Mouse (Mus musculus): ENCODE results near the gene Psg17. TPM values are rescaled to one million over a fixed set of nuclear protein-coding genes. Genes with fewer than 3 reads are reported as not detected.
"Not testable (repeated sequence)": the region's sequence is repeated elsewhere in the genome, so short reads cannot be mapped to it uniquely, and the experiment has no call there.

Psg17 gene
- polyA plus RNA-seq, 1 experiment: 0.09 TPM

DNA sequence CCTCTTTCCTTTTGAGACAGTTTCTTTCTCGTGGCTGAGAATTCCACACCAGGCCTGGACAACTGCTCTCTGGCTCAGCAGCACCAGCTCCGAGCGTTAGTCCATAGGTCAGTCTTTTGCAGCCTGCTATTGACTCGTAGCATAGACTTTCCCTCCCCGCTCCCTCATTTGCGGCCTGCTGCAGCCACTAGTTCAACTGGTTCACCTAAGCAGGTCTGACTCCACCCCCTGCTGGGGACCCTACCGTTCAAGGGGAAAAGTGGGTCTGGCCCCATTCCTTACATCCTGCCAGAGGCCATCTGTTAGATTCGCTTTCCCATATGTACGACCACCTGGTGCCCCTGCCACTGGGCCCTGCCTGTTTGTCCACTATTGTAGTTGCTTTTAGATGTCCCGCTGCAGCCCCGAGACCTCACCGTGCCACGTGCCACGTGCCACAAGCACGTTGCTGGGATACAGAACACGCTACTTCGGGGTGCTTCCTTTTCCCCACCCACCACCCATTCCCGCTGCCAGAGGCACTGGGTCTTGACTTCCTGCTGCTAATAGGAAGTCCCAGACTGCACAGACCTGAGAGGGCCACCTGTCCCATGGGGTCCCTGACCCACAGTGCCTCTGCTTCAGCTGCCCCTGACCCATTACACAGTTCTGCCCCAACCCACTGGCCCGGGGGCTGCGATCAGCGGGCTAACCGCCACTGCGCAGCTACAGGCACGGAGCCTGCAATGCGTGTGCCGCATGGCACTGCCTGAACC is 6.6 kb upstream of the Psg17 start:
- no peak for DNase-seq
- H3K27me3 ChIP-seq (ENCODE audit: control insufficient read depth, insufficient read depth, low read length): no peaks in the 10 kb centered on the region
- no peaks in the 10 kb centered on the region for H3K36me3 ChIP-seq (ENCODE audit: control insufficient read depth, insufficient read depth, low read length)
- TF ChIP-seq CTCF (IDR thresholded peaks at IDR 0.05; ENCODE audit: borderline replicate concordance, control insufficient read depth, extremely low read depth, insufficient read depth, low read length, poor library complexity) (no peak), POLR2A (IDR thresholded peaks at IDR 0.05; ENCODE audit: control insufficient read depth, extremely low read depth, insufficient read depth, low read length, poor library complexity) (no peak)
- no peak overlapping the region for H3K27ac ChIP-seq (ENCODE audit: control insufficient read depth, insufficient read depth, low read length)
- no peaks in the 10 kb centered on the region for H3K4me1 ChIP-seq (replicated peaks; ENCODE audit: control insufficient read depth, insufficient read depth, low read length)
- no peak overlapping the region for H3K4me3 ChIP-seq (ENCODE audit: control insufficient read depth, insufficient read depth, low read length)
- WGBS: 78% methylated on average over 26 of the region's 26 CpGs

GRCm38 (mm10) chr7:18818301-18818700 is 3.1 kb downstream of the Psg17 start:
- no peaks in the 10 kb centered on the region for H3K4me1 ChIP-seq (replicated peaks; ENCODE audit: control insufficient read depth, insufficient read depth, low read length)
- TF ChIP-seq POLR2A (IDR thresholded peaks at IDR 0.05; ENCODE audit: control insufficient read depth, extremely low read depth, insufficient read depth, low read length, poor library complexity) (no peak), CTCF (IDR thresholded peaks at IDR 0.05; ENCODE audit: borderline replicate concordance, control insufficient read depth, extremely low read depth, insufficient read depth, low read length, poor library complexity) (no peak)
- WGBS: 91% methylated on average over 9 of the region's 9 CpGs
- no peaks in the 10 kb centered on the region for H3K27me3 ChIP-seq (ENCODE audit: control insufficient read depth, insufficient read depth, low read length)
- no peaks in the 10 kb centered on the region for H3K36me3 ChIP-seq (ENCODE audit: control insufficient read depth, insufficient read depth, low read length)
- no peak overlapping the region for H3K27ac ChIP-seq (ENCODE audit: control insufficient read depth, insufficient read depth, low read length)
- DNase-seq: no peak
- H3K4me3 ChIP-seq (ENCODE audit: control insufficient read depth, insufficient read depth, low read length): no peak overlapping the region

GRCm38 (mm10) chr7:18803526-18803925 is 17.9 kb downstream of the Psg17 start:
- Histone ChIP-seq H3K4me3 (ENCODE audit: control insufficient read depth, insufficient read depth, low read length) (no peak overlapping the region), H3K27ac (ENCODE audit: control insufficient read depth, insufficient read depth, low read length) (no peak overlapping the region), H3K4me1 (replicated peaks; ENCODE audit: control insufficient read depth, insufficient read depth, low read length) (no peaks in the 10 kb centered on the region), H3K27me3 (ENCODE audit: control insufficient read depth, insufficient read depth, low read length) (no peaks in the 10 kb centered on the region), H3K36me3 (ENCODE audit: control insufficient read depth, insufficient read depth, low read length) (no peaks in the 10 kb centered on the region)
- no peak for DNase-seq
- TF ChIP-seq POLR2A (IDR thresholded peaks at IDR 0.05; ENCODE audit: control insufficient read depth, extremely low read depth, insufficient read depth, low read length, poor library complexity) (no peak), CTCF (IDR thresholded peaks at IDR 0.05; ENCODE audit: borderline replicate concordance, control insufficient read depth, extremely low read depth, insufficient read depth, low read length, poor library complexity) (no peak)

- no peaks in the 10 kb centered on the region for H3K4me1 ChIP-seq (replicated peaks; ENCODE audit: control insufficient read depth, insufficient read depth, low read length)
- no peaks in the 10 kb centered on the region for H3K36me3 ChIP-seq (ENCODE audit: control insufficient read depth, insufficient read depth, low read length)
- TF ChIP-seq CTCF (IDR thresholded peaks at IDR 0.05; ENCODE audit: borderline replicate concordance, control insufficient read depth, extremely low read depth, insufficient read depth, low read length, poor library complexity): no peak
- no peak for TF ChIP-seq POLR2A (IDR thresholded peaks at IDR 0.05; ENCODE audit: control insufficient read depth, extremely low read depth, insufficient read depth, low read length, poor library complexity)
- H3K27me3 ChIP-seq (ENCODE audit: control insufficient read depth, insufficient read depth, low read length): no peaks in the 10 kb centered on the region
- no peak overlapping the region for H3K4me3 ChIP-seq (ENCODE audit: control insufficient read depth, insufficient read depth, low read length)
- no peak overlapping the region for H3K27ac ChIP-seq (ENCODE audit: control insufficient read depth, insufficient read depth, low read length)
- 52% methylated on average over 3 of the region's 3 CpGs for WGBS
- no peak for DNase-seq
Observed at GRCm38 (mm10) chr7:18799129-18799528, 22.3 kb downstream of the Psg17 start.

GRCm38 (mm10) chr7:18798420-18798819 is 23.0 kb downstream of the Psg17 start, which contains the start of gene Psg19:
Psg19 (minus strand) TSS chr7:18798520.
- H3K27ac ChIP-seq (ENCODE audit: control insufficient read depth, insufficient read depth, low read length): no peak within 1 kb of the TSS
- 88% methylated on average over 1 of the region's 1 CpGs for WGBS
- H3K27me3 ChIP-seq (ENCODE audit: control insufficient read depth, insufficient read depth, low read length): no peaks in the 10 kb centered on the region
- TF ChIP-seq POLR2A (IDR thresholded peaks at IDR 0.05; ENCODE audit: control insufficient read depth, extremely low read depth, insufficient read depth, low read length, poor library complexity): no peak
- TF ChIP-seq CTCF (IDR thresholded peaks at IDR 0.05; ENCODE audit: borderline replicate concordance, control insufficient read depth, extremely low read depth, insufficient read depth, low read length, poor library complexity): no peak
- no peaks in the 10 kb centered on the region for H3K36me3 ChIP-seq (ENCODE audit: control insufficient read depth, insufficient read depth, low read length)
- no peak for DNase-seq
- H3K4me1 ChIP-seq (replicated peaks; ENCODE audit: control insufficient read depth, insufficient read depth, low read length): no peaks in the 10 kb centered on the region
- no peak within 1 kb of the TSS for H3K4me3 ChIP-seq (ENCODE audit: control insufficient read depth, insufficient read depth, low read length)

GRCm38 (mm10) chr7:18790671-18791070 is 30.7 kb downstream of the Psg17 start:
- H3K4me1 ChIP-seq (replicated peaks; ENCODE audit: control insufficient read depth, insufficient read depth, low read length); H3K36me3 ChIP-seq (ENCODE audit: control insufficient read depth, insufficient read depth, low read length); H3K27me3 ChIP-seq (ENCODE audit: control insufficient read depth, insufficient read depth, low read length); H3K4me3 ChIP-seq (ENCODE audit: control insufficient read depth, insufficient read depth, low read length); DNase-seq; H3K27ac ChIP-seq (ENCODE audit: control insufficient read depth, insufficient read depth, low read length): not testable (repeated sequence)

DNA sequence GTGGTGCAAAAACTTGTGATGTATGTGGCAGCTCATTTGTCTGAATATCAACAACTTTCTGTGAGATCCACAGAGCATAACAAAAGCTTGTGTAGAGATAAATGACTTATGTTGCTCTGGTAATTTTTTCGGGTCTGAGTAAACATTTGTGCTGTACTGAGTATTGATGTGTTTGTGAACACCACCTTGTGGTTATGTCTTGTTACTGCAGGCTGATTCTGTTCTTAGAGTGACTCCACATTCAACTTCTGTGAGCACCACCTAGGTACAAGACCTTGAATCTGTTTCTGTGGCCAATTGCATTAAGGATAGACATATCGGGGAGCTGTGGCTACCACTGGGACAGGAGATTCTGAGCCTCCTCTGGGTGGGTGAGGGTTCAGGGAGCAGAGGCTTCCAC is 40.1 kb downstream of the Psg17 start:
- H3K27me3 ChIP-seq (ENCODE audit: control insufficient read depth, insufficient read depth, low read length); H3K36me3 ChIP-seq (ENCODE audit: control insufficient read depth, insufficient read depth, low read length); H3K4me1 ChIP-seq (replicated peaks; ENCODE audit: control insufficient read depth, insufficient read depth, low read length); H3K27ac ChIP-seq (ENCODE audit: control insufficient read depth, insufficient read depth, low read length); H3K4me3 ChIP-seq (ENCODE audit: control insufficient read depth, insufficient read depth, low read length); DNase-seq: not testable (repeated sequence)
- 37% methylated on average over 2 of the region's 2 CpGs for WGBS

Measured in thymus, adult 2 months (tissue).